Mouse (Mus musculus) T-helper 1 cell (primary cell): ENCODE measurements around the gene Slc25a17.

ENCODE experiments used
- in situ Hi-C: fragments of 300-600 bp; cut with MboI, MseI; formaldehyde crosslinking; loops from one replicate; pipeline ENCODE4 v1.15.1; 2025; ENCODE audit warnings: high pct_unique_total_duplicates

Gene Slc25a17

GRCm38 (mm10) chr15:81360345-81361021 is at the start of gene Slc25a17:
Gene Slc25a17 (minus strand): TSS chr15:81360812.
- in situ Hi-C loops, result no loop called here

- in situ Hi-C loops, result loop anchor here (25.0 kb wide), 1 partner anchor 1171 kb away; the partner anchor contains the start of genes AC140267.1 and Mief1
Measured at GRCm38 (mm10) chr15:81408199-81408598, 47.6 kb upstream of the Slc25a17 start, which contains the start of gene Dnajb7. Gene Dnajb7 (minus strand): TSS chr15:81408299.

- in situ Hi-C loops, result loop anchor here (25.0 kb wide), 1 partner anchor 1168 kb away; the partner anchor contains the start of genes AC140267.1 and Mief1
Measured at GRCm38 (mm10) chr15:81405008-81405407, 44.4 kb upstream of the Slc25a17 start.

GRCm38 (mm10) chr15:81399638-81400315 is 39.2 kb upstream of the Slc25a17 start, which contains the start of the genes St13 and Xpnpep3:
Gene St13 (minus strand): TSS chr15:81400077.
Gene Xpnpep3 (plus strand): TSS chr15:81400138.
- in situ Hi-C loops, result loop anchor here (25.0 kb wide), 1 partner anchor 1162 kb away; the partner anchor contains the start of genes AC140267.1 and Mief1

GRCm38 (mm10) chr15:81399297-81399637 is 38.7 kb upstream of the Slc25a17 start:
- in situ Hi-C loops, result no loop called here

GRCm38 (mm10) chr15:81398189-81398588 is 37.6 kb upstream of the Slc25a17 start:
- in situ Hi-C loops, result no loop called here

GRCm38 (mm10) chr15:81394211-81394915 is 33.8 kb upstream of the Slc25a17 start:
- in situ Hi-C loops, result no loop called here

- in situ Hi-C loops, result no loop called here
Measured at GRCm38 (mm10) chr15:81392997-81393396, 32.4 kb upstream of the Slc25a17 start.

- in situ Hi-C loops, result no loop called here
Measured at GRCm38 (mm10) chr15:81386327-81386726, 25.7 kb upstream of the Slc25a17 start.

- in situ Hi-C loops, result no loop called here
Measured at GRCm38 (mm10) chr15:81378845-81379244, 18.2 kb upstream of the Slc25a17 start.

GRCm38 (mm10) chr15:81374621-81375020 is 14.0 kb upstream of the Slc25a17 start:
- in situ Hi-C loops, result no loop called here

- in situ Hi-C loops, result no loop called here
Measured at GRCm38 (mm10) chr15:81370356-81370755, 9.7 kb upstream of the Slc25a17 start.

- in situ Hi-C loops, result no loop called here
Measured at GRCm38 (mm10) chr15:81368601-81369000, 8.0 kb upstream of the Slc25a17 start.

- in situ Hi-C loops, result no loop called here
Measured at GRCm38 (mm10) chr15:81366241-81366640, 5.6 kb upstream of the Slc25a17 start.

- in situ Hi-C loops, result no loop called here
Measured at GRCm38 (mm10) chr15:81365246-81365645, 4.6 kb upstream of the Slc25a17 start.

- in situ Hi-C loops, result no loop called here
Measured at GRCm38 (mm10) chr15:81364271-81364670, 3.7 kb upstream of the Slc25a17 start.

GRCm38 (mm10) chr15:81362501-81362900 is 1.9 kb upstream of the Slc25a17 start:
- in situ Hi-C loops, result no loop called here

GRCm38 (mm10) chr15:81361417-81362015 is 904 bp upstream of the Slc25a17 start:
- in situ Hi-C loops, result no loop called here

GRCm38 (mm10) chr15:81361022-81361404 is 401 bp upstream of the Slc25a17 start:
- in situ Hi-C loops, result no loop called here

- in situ Hi-C loops, result no loop called here
Measured at GRCm38 (mm10) chr15:81359421-81359820, 1.2 kb downstream of the Slc25a17 start.

GRCm38 (mm10) chr15:81358943-81359342 is 1.7 kb downstream of the Slc25a17 start:
- in situ Hi-C loops, result no loop called here

GRCm38 (mm10) chr15:81356946-81357345 is 3.7 kb downstream of the Slc25a17 start:
- in situ Hi-C loops, result no loop called here
